Mouse (Mus musculus) left cerebral cortex, postnatal 10 days (tissue): ENCODE measurements at regions not wholly inside any gene's neighbourhood (a gene's known extent, or its start where the extent isn't known, plus 50 kb on each side); places are given as distances from the start of the nearest gene placed in this dataset.

Source experiments
- DNase-seq, 2 experiments: peaks; one replicate each; pipeline ENCODE4 v3.0.0; 2021 to 2022; ENCODE audit warnings: low spot score in 2 of 2, mixed read lengths in 1 of 2; ENCODE audit errors: extremely low spot score in 1 of 2
- intact Hi-C: fragments of 180-260 bp; cut with DNase I; formaldehyde crosslinking; loops from one replicate; pipeline ENCODE4 v1.15.1; 2025

DNA sequence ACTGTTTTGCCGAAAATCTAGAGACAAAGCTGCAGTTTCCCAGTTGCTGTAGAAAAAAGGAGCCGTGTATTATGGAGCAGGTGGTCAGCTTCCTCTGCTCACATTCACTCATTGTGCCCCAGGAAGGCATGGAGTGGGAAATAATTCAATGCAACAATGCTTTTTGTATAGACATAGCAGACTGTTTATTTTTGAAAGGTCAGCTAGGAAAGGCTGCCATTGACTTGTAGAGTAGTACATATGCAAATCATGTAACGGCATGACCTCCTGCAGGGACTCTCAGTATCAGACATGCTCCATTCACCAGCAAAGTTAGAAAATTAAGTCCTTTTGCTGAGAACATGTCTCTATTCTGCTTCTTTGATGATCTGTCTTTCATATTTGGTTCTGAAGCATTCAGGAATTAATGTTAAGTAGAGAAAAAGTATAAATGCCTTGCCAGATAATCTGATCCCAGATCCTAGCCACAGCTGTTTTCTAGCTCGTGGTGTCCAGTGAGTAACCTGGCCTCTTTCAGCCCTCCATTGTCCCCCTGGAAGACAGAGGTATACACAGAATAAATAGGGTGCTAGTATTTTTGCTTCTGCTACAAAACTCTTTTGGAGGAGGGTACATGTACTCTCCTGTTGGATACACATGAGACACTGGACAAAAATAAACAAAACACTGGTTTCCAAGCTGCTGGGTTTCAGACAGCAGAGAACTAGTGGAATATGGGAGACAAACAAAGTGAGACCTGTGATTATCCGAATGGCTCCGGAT lies 389.5 kb upstream of the Pik3r1 start:
- no peak for DNase-seq
- intact Hi-C loops: no loop called here

DNA sequence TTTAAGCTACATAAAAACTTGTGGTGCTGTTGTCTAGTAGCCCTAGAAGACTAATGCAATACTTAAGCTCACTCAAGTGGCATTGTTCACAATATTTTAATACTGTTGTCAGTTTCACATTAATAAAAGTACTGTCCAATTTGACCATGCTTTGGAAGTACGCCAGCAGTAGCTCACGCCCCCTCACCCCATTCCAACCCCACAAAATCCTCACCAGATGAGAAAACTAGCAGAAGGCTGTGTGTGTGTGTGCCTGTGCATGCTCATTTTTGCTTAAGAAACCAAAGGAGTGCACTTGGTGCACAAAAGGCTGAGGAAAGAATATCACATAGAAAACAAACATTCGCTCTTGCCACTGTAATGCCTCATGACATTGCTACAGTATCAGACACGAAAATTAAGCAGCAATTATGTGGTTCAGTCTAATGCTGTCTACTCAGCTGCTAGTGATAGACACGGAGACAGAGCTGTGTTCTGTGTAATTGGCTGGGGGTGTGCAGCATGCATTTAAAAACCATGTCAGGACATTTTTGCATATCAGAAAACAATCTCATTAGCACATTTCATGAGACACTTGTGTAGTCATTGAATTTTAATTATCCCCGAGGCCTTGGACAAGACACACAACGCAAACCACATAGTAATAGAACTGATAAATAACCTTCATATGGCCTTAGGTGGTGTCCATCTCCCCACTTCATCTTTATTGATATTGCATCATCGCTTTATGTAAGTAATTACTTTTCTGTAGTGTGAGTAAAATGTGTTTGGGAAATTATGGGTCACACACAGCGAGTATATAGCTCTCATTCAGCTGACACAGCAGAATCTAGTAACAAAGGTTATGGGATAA lies 405.6 kb upstream of the Pik3r1 start:
- no peak for DNase-seq
- intact Hi-C loops: no loop called here

- intact Hi-C loops: no loop called here
- DNase-seq: no peak
Observed at GRCm38 (mm10) chr13:102174431-102174830, 406.4 kb upstream of the Pik3r1 start.

- no peak for DNase-seq
- intact Hi-C loops: no loop called here
Observed at GRCm38 (mm10) chr13:102174896-102175295, 406.9 kb upstream of the Pik3r1 start.

- intact Hi-C loops: no loop called here
- DNase-seq: no peak
Observed at GRCm38 (mm10) chr13:102175406-102175805, 407.4 kb upstream of the Pik3r1 start.

GRCm38 (mm10) chr13:102176456-102176855 lies 408.4 kb upstream of the Pik3r1 start:
- intact Hi-C loops: no loop called here
- no peak for DNase-seq

- DNase-seq: no peak
- intact Hi-C loops: no loop called here
Observed at GRCm38 (mm10) chr13:102194716-102195115, 426.7 kb upstream of the Pik3r1 start.

GRCm38 (mm10) chr13:102202301-102202700 lies 434.3 kb upstream of the Pik3r1 start:
- DNase-seq: no peak
- intact Hi-C loops: no loop called here

DNA sequence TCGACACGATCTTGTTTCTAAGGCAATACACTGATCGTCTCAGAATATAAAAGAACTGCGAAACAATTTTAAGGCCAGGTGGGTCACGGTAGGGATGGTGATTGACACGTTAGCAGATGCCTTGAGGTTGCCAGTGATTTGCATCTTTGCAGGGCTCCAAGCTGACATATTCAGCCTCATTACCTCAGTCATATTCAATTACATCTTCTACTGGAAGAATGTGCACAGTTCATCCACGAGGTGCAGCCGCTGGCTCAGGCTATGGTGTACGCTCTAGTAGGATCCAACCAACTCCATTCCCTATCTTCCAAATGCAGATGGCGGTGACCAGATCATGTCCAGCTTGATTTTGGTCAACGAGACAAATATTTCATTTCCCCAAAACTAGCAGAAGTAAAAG lies 450.5 kb upstream of the Pik3r1 start:
- intact Hi-C loops: no loop called here
- no peak for DNase-seq

DNA sequence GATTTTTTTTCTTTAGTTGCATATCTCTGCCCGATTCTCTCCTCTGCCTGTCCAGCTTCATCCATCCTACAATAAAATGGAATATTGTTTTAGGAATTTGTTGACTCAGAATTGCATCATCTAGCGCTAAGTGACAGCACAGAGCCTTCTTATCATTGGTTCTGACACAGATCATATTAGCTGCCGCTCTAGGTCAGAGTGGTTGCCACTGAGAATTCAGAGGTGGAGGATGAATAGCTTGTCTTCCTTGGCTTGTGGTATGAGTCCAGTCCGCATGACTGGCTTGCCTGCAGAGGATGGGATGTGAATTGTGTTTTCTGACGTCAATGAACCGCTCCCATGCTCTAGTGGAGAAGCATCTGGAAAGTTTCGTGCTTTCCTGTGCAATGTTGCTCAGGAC lies 462.3 kb upstream of the Cd180 start:
- DNase-seq: no peak
- intact Hi-C loops: no loop called here

- intact Hi-C loops: no loop called here
- DNase-seq: no peak
Observed at GRCm38 (mm10) chr13:102232291-102232936, 460.9 kb upstream of the Cd180 start.

DNA sequence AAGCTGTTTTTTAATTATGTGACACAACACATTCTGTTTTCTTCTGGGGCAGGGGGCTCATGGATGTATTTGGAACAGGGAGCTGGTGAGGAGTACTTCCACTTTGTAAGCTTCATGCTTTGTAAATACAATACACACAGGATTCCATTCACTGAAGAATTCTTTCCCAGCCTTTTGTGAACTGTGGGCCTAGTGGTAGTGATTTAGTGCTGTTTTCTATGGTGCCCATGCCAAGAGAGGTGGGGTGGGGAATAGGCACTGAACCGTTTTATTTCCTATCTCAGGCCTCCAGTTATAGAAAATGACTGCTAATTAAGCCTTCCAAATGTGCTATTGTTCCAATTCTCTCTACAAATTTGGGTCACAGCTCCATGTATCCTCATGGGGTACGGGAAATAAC lies 442.5 kb upstream of the Cd180 start:
- intact Hi-C loops: no loop called here
- DNase-seq: no peak

DNA sequence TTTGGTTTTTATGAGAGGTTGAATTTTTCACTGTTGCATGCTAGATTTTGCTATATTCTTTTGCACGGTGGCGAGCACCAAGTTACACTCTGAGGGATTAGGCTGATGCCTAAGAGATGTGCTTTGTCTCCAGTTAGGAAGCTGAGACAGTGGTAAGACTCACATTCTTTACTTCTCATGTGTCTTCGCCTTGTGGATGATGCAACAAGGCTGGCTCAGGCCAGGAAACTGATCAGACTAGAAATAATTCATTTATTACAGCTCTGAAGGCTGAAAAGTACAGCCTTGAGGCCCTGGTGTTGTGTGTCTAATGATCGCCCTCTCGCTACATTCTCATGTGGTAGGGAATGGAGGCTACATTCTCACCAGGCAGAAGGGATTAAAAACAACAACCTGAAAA lies 441.6 kb upstream of the Cd180 start:
- DNase-seq: no peak
- intact Hi-C loops: no loop called here

DNA sequence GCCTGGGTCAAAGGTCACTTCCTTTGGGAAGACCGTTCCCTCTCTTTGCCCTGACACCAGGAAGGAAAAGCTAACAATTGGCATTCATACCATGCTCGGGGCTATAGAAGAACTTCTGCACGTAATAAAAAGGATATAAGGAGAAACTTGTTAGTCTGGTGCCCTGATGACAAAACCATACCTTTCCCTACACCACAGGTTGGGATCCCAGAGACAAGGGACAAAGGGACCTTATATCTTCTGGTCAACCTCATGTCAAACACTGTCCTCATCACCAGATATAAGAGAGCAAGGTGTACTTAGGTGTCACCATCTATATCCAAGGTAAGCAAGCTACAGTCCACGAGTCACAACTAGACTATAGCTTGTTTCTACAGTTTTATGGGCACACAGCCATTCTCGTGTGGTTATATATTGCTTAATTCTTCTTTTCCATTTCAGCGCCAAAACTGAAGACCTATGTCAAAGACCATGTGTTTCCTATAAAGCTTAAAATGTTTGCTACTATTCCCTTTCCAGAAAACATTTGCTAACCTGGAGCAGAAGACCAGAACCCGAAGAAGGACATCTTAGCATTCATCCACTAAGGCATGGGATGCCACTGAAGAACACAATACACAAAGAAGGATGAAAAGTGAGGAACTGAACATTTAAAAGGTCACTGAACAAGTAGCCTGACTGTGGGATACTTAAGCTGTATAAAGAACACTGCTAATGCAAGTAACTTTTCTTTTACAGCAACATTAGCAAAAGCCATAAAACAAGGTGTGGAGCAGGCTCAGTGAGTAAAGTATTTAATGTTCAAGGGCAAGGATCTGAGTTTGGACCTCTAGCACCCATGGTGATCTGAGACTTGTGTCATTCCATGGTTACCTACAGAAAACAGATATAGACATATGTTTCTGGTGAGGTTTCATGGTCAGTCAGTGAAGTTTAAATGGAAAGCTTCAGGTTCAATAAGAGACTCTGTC lies 437.7 kb upstream of the Cd180 start:
- DNase-seq: no peak
- intact Hi-C loops: no loop called here

GRCm38 (mm10) chr13:102258207-102258606 lies 435.2 kb upstream of the Cd180 start:
- DNase-seq: no peak
- intact Hi-C loops: no loop called here

- intact Hi-C loops: no loop called here
- DNase-seq: no peak
Observed at GRCm38 (mm10) chr13:102273818-102274217, 419.5 kb upstream of the Cd180 start.

DNA sequence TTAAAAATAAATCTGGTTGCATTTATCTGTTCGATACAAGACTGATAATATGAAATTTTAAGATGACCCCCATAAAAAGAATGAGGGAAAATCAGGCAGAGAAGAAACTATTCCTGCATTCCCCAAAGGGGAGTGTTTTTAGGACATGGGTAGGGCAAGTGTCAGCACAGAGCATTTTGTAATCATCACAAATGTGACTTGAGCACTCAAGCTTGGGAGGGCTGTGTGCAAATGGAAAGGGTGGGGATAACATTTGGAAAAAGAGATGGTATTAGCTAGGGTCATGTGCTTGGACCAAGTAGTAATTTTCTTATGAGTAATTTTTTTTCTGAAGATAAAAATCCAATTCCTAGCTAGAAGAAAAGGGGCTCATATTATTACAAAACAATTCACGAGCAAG lies 418.1 kb upstream of the Cd180 start:
- DNase-seq: no peak
- intact Hi-C loops: no loop called here

GRCm38 (mm10) chr13:102276885-102277284 lies 416.5 kb upstream of the Cd180 start:
- DNase-seq: no peak
- intact Hi-C loops: no loop called here

GRCm38 (mm10) chr13:102280198-102280597 lies 413.2 kb upstream of the Cd180 start:
- intact Hi-C loops: no loop called here
- DNase-seq: no peak
